Mouse (Mus musculus) forebrain, embryonic 16.5 days (tissue): ENCODE measurements around the gene Eya3. TPM values are rescaled to one million over a fixed set of nuclear protein-coding genes. Genes with fewer than 3 reads are reported as not detected.
"Not testable (repeated sequence)": the region's sequence is repeated elsewhere in the genome, so short reads cannot be mapped to it uniquely, and the experiment has no call there.

Source experiments
- ATAC-seq: fragments of 200-750 bp; cut with Nextera tagmentation; 2 replicates; pipeline ENCODE4 v1.8.0; 2017; ENCODE audit warnings: mild to moderate bottlenecking, moderate library complexity
- H3K27ac ChIP-seq: fragments of 300-500 bp; sonication (generic); 2 replicates; pipeline ENCODE4 v1.5.1; 2014; ENCODE audit warnings: low read length, control low read depth
- H3K27me3 ChIP-seq: fragments of 300-500 bp; sonication (generic); replicated peaks from 2 replicates; pipeline ENCODE4 v1.6.1; 2014; ENCODE audit warnings: low read length; ENCODE audit not compliant: control insufficient read depth, insufficient read depth
- H3K36me3 ChIP-seq: fragments of 300-500 bp; sonication (generic); 2 replicates; pipeline ENCODE4 v1.6.1; 2014; ENCODE audit not compliant: control insufficient read depth, insufficient read depth
- H3K4me1 ChIP-seq: fragments of 300-500 bp; sonication (generic); replicated peaks from 2 replicates; pipeline ENCODE4 v1.6.1; 2014; ENCODE audit warnings: low read length; ENCODE audit not compliant: control insufficient read depth, insufficient read depth
- H3K4me2 ChIP-seq: fragments of 300-500 bp; sonication (generic); 2 replicates; pipeline ENCODE4 v1.6.1; 2014; ENCODE audit warnings: mild to moderate bottlenecking, low read length, control low read depth
- H3K4me3 ChIP-seq: fragments of 300-500 bp; sonication (generic); replicated peaks from 2 replicates; pipeline ENCODE4 v1.5.1; 2014; ENCODE audit warnings: mild to moderate bottlenecking, low read length, control low read depth
- H3K9ac ChIP-seq: fragments of 300-500 bp; sonication (generic); replicated peaks from 2 replicates; pipeline ENCODE4 v1.6.1; 2014; ENCODE audit warnings: low read depth, low read length, control low read depth
- H3K9me3 ChIP-seq: fragments of 300-500 bp; sonication (generic); 2 replicates; pipeline ENCODE4 v1.6.1; 2016; ENCODE audit warnings: low read length; ENCODE audit not compliant: control insufficient read depth
- WGBS: fragments of 180-500 bp; shearing (Covaris S2); extraction: QIAGEN DNeasy Blood & Tissue Kit; methylation state at CpG from one replicate; pipeline ENCODE4 v1.1.7; 2014; 5-methylcytosine and 5-hydroxymethylcytosine counted together
- polyA plus RNA-seq: library from polyadenylated mRNA; unstranded; fragments of >200 nt; fragmentation: Nextera tagmentation; extraction: Ambion mirVana; gene quantifications from 2 replicates; pipeline ENCODE4 v1.2.1, GENCODE M21; 2015

The Eya3 gene
- polyA plus RNA-seq, 1 experiment from 2014 or later, result 17.6 TPM

DNA sequence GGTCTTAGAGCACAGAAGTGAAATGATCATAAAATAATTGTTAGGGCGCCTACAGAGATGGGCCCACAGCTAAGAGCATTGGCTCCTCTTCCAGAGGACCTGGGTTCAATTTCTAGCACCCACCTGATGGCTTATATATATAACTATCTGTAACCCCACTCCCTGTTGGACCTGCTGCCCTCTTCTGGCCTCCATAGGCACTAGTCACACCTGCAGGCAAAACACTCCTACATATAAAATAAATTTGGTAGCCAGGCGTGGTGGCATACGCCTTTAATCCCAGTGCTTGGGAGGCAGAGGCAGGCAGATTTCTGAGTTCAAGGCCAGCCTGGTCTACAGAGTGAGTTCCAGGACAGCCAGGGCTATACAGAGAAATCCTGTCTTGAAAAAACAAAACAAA lies 124.3 kb downstream of the Eya3 start:
- H3K36me3 ChIP-seq, ATAC-seq, H3K27me3 ChIP-seq, H3K4me3 ChIP-seq, H3K4me1 ChIP-seq, H3K4me2 ChIP-seq, H3K9ac ChIP-seq, H3K9me3 ChIP-seq, H3K27ac ChIP-seq: not testable (repeated sequence)
- WGBS, result 84% methylated on average over 3 of the region's 3 CpGs

DNA sequence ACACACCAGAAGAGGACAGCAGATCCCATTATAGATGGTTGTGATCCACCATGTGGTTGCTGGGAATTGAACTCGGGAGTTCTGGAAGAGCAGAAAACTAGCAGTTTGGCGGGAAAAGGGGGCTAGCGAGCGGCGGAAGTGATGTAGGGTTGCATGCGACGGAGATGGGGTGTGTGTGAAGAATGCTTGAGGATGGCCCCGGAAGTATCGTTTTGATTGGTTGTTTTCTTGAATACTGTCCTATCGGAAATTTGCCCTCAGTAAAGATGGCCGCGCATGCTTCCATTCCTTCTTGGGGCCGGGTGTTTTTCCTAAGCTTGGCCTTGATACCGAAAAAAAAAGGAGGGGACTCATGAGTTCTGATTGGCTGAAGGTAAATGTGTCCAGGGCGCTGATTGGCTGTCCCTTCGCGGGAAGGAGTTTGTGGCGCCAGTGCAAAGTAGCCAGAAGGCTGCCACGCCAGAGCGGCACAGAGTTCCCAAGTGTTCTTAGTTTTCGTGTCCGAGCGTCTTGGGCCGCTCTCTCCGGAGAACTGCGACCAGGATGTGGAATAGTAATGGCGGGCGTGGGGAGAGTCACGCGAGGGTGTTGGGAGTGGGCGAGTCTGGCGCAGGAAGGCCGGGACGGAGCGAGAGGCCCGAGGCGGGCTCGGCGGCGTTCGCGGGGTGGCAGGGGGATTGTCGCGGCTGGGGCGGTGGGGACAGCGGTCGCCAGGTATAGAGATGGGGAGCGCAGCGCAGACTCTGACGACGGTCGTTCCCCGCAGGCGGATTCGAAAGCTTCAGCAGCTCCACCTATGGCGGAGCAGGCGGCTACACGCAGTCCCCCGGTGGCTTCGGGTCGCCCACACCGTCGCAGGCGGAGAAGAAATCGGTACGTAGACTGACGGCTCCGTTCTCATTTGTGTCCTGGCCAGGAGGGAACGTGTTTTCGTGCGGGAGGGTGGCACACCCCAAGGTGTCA lies 129.4 kb downstream of the Eya3 start, which contains the start of gene Rpa2:
Gene Rpa2 (plus strand): TSS at position 419 of the 963 bp plus-strand sequence.
- H3K9ac ChIP-seq, result peak within 1 kb of the TSS; percentile 63
- no peaks in the 10 kb centered on the region; the same call in 1 of the 2 replicates for H3K36me3 ChIP-seq
- WGBS, result under 1% methylated on average over 63 of the region's 71 CpGs
- peak within 1 kb of the TSS; percentile 88 for H3K4me2 ChIP-seq
- peaks cover 11% of the 10 kb centered on the region for H3K4me1 ChIP-seq
- no peaks in the 10 kb centered on the region for H3K9me3 ChIP-seq
- no peaks in the 10 kb centered on the region for H3K27me3 ChIP-seq
- H3K4me3 ChIP-seq, result peak within 1 kb of the TSS; percentile 81
- ATAC-seq, result peak; percentile 99
- no peak within 1 kb of the TSS for H3K27ac ChIP-seq

DNA sequence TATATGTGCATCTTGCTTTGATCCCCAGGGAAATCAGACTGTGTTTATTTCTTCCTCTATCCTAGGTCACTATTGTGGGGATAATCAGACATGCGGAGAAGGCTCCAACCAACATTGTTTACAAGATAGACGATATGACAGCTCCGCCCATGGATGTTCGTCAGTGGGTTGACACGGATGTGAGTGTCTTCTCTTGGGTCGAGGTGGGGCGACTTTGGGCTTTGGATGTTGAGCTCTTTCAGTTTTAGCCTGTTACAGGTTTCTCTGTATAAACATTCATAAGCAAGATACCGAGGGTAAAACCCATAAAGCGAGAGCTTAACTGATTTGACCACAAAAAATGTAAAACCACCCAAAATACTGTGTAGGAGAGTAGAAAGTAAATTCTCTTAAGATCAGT lies 133.0 kb downstream of the Eya3 start:
- Histone ChIP-seq H3K27me3 (no peaks in the 10 kb centered on the region), H3K9me3 (no peaks in the 10 kb centered on the region), H3K4me2 (no peak overlapping the region), H3K27ac (no peak overlapping the region), H3K36me3 (peaks cover 20% of the 10 kb centered on the region), H3K9ac (no peak overlapping the region), H3K4me3 (no peak overlapping the region), H3K4me1 (peaks cover 11% of the 10 kb centered on the region)
- 93% methylated on average over 9 of the region's 9 CpGs for WGBS
- no peak for ATAC-seq

Other genes with a start within 250 kb of the Eya3 start
- gene Phactr4, start 216.5 kb upstream of the Eya3 start, polyA plus RNA-seq, result 9.7 and 11.6 TPM in 2 replicates
- gene Med18, start 175.1 kb upstream of the Eya3 start, polyA plus RNA-seq, result 20.4 and 23.5 TPM in 2 replicates
- 6.1 and 8.3 TPM in 2 replicates for gene Sesn2, start 128.5 kb upstream of the Eya3 start, polyA plus RNA-seq
- 1,102 and 1,203 TPM in 2 replicates for gene Atpif1, start 105.3 kb upstream of the Eya3 start, polyA plus RNA-seq
- 132 and 140 TPM in 2 replicates for gene Dnajc8, start 103.4 kb upstream of the Eya3 start, polyA plus RNA-seq
- 0.25 and 0.39 TPM in 2 replicates for gene Ptafr, start 74.9 kb upstream of the Eya3 start, polyA plus RNA-seq
- gene Xkr8, start 93.6 kb downstream of the Eya3 start, polyA plus RNA-seq, result 4.7 TPM in 2 replicates
- gene Smpdl3b, start 118.3 kb downstream of the Eya3 start, polyA plus RNA-seq, result 1.0 and 1.6 TPM in 2 replicates
- 55.8 and 61.7 TPM in 2 replicates for gene Rpa2, start 129.3 kb downstream of the Eya3 start, polyA plus RNA-seq
- gene Themis2, start 157.4 kb downstream of the Eya3 start, polyA plus RNA-seq, result 0.18 and 0.37 TPM in 2 replicates
- 62.7 and 66.2 TPM in 2 replicates for gene Ppp1r8, start 204.2 kb downstream of the Eya3 start, polyA plus RNA-seq
- 164 and 177 TPM in 2 replicates for gene Stx12, start 245.5 kb downstream of the Eya3 start, polyA plus RNA-seq